Mouse (Mus musculus): ENCODE data around the gene Srgap2. TPM values are rescaled to one million over a fixed set of nuclear protein-coding genes. Genes with fewer than 3 reads are reported as not detected.

The Srgap2 gene
- polyA plus RNA-seq, 1 experiment from 2014 or later = 35.1 TPM

DNA sequence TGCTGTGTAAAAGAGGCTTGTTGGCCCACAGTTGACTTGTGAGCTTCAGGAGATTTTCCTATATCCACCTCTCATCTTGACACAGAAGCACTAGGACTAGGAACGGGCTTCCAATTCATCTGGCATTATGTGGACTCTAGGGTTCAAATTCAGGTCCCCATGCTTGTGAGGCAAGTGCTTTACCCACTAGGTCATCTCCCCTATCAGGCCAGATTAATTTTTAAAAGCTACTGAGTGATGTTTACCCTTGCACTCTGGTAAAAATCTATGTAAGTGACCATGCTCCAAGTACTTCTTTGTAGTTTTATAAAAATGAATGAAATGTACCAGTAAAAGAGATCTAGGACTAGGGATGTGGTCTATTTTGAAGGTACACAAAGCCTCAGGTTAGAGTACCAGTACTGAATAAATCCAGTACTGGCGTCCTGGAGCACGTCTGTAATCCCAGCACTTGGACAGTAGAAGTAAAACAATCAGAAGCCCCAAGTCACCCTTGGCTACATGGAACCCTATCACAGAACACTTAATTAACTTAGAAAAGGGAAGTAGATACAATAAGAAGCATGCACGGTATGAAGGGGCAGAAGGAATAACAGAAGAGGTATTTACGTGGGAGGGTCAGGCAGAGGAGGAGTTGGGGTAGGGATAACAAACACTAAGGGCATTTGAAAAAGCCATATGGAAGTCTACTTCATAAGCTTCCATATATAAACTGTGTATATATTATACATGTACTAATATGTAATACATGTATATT, 40.9 kb downstream of the Srgap2 start:
- no peak for ATAC-seq
- Histone ChIP-seq H3K36me3 (ENCODE audit: control insufficient read depth, insufficient read depth) (no peaks in the 10 kb centered on the region), H3K4me3 (replicated peaks; ENCODE audit: low read length) (no peak overlapping the region)

GRCm38 (mm10) chr1:131482242-131482641, 44.9 kb downstream of the Srgap2 start:
- peaks cover 12% of the 10 kb centered on the region for H3K4me1 ChIP-seq (replicated peaks; ENCODE audit: control insufficient read depth, insufficient read depth, low read length)
- H3K36me3 ChIP-seq (ENCODE audit: control insufficient read depth, insufficient read depth) = no peaks in the 10 kb centered on the region
- H3K9ac ChIP-seq (replicated peaks; ENCODE audit: low read depth, low read length) = no peak overlapping the region
- no peak overlapping the region for H3K4me2 ChIP-seq (ENCODE audit: low read length)
- ATAC-seq = no peak
- no peak overlapping the region for H3K27ac ChIP-seq (ENCODE audit: low read length)
- no peaks in the 10 kb centered on the region for H3K27me3 ChIP-seq (replicated peaks; ENCODE audit: control insufficient read depth, insufficient read depth, low read length)
- H3K4me3 ChIP-seq (replicated peaks; ENCODE audit: low read length) = no peak overlapping the region
- H3K9me3 ChIP-seq (ENCODE audit: control insufficient read depth, low read length) = no peaks in the 10 kb centered on the region
- 85% methylated on average over 3 of the region's 3 CpGs for WGBS

More for the DNA sequence above, 40.9 kb downstream of the Srgap2 start:
- H3K4me2 ChIP-seq (ENCODE audit: low read length) = no peak overlapping the region
- 64% methylated on average over 5 of the region's 5 CpGs for WGBS
- H3K4me1 ChIP-seq (replicated peaks; ENCODE audit: control insufficient read depth, insufficient read depth, low read length) = peaks cover 14% of the 10 kb centered on the region
- no peak overlapping the region for H3K27ac ChIP-seq (ENCODE audit: low read length)
- H3K9ac ChIP-seq (replicated peaks; ENCODE audit: low read depth, low read length) = no peak overlapping the region
- no peaks in the 10 kb centered on the region for H3K27me3 ChIP-seq (replicated peaks; ENCODE audit: control insufficient read depth, insufficient read depth, low read length)
- H3K9me3 ChIP-seq (ENCODE audit: control insufficient read depth, low read length) = no peaks in the 10 kb centered on the region

- ATAC-seq = no peak
- Histone ChIP-seq H3K27ac (ENCODE audit: low read length) (no peak overlapping the region), H3K4me3 (replicated peaks; ENCODE audit: low read length) (no peak overlapping the region), H3K9me3 (ENCODE audit: control insufficient read depth, low read length) (no peaks in the 10 kb centered on the region), H3K36me3 (ENCODE audit: control insufficient read depth, insufficient read depth) (no peaks in the 10 kb centered on the region), H3K27me3 (replicated peaks; ENCODE audit: control insufficient read depth, insufficient read depth, low read length) (no peaks in the 10 kb centered on the region), H3K9ac (replicated peaks; ENCODE audit: low read depth, low read length) (no peak overlapping the region), H3K4me1 (replicated peaks; ENCODE audit: control insufficient read depth, insufficient read depth, low read length) (peaks cover 10% of the 10 kb centered on the region), H3K4me2 (ENCODE audit: low read length) (no peak overlapping the region)
These were observed 45.8 kb downstream of the Srgap2 start for GRCm38 (mm10) chr1:131481391-131481790.

GRCm38 (mm10) chr1:131478770-131479305, 48.3 kb downstream of the Srgap2 start:
- Histone ChIP-seq H3K4me1 (replicated peaks; ENCODE audit: control insufficient read depth, insufficient read depth, low read length) (peaks cover 10% of the 10 kb centered on the region), H3K4me3 (replicated peaks; ENCODE audit: low read length) (no peak overlapping the region), H3K9me3 (ENCODE audit: control insufficient read depth, low read length) (no peaks in the 10 kb centered on the region), H3K36me3 (ENCODE audit: control insufficient read depth, insufficient read depth) (no peaks in the 10 kb centered on the region), H3K4me2 (ENCODE audit: low read length) (no peak overlapping the region), H3K27ac (ENCODE audit: low read length) (no peak overlapping the region), H3K9ac (replicated peaks; ENCODE audit: low read depth, low read length) (no peak overlapping the region), H3K27me3 (replicated peaks; ENCODE audit: control insufficient read depth, insufficient read depth, low read length) (no peaks in the 10 kb centered on the region)
- ATAC-seq = no peak
- WGBS = 12% methylated on average over 2 of the region's 2 CpGs

GRCm38 (mm10) chr1:131475306-131475705, 51.8 kb downstream of the Srgap2 start:
- no peak overlapping the region for H3K4me2 ChIP-seq (ENCODE audit: low read length)
- H3K27me3 ChIP-seq (replicated peaks; ENCODE audit: control insufficient read depth, insufficient read depth, low read length) = no peaks in the 10 kb centered on the region
- no peak overlapping the region for H3K27ac ChIP-seq (ENCODE audit: low read length)
- H3K36me3 ChIP-seq (ENCODE audit: control insufficient read depth, insufficient read depth) = no peaks in the 10 kb centered on the region
- no peak overlapping the region for H3K4me3 ChIP-seq (replicated peaks; ENCODE audit: low read length)
- H3K4me1 ChIP-seq (replicated peaks; ENCODE audit: control insufficient read depth, insufficient read depth, low read length) = peaks cover 3% of the 10 kb centered on the region; the same call in 1 of the 2 replicates
- no peaks in the 10 kb centered on the region for H3K9me3 ChIP-seq (ENCODE audit: control insufficient read depth, low read length)
- no peak overlapping the region for H3K9ac ChIP-seq (replicated peaks; ENCODE audit: low read depth, low read length)
- no peak for ATAC-seq

DNA sequence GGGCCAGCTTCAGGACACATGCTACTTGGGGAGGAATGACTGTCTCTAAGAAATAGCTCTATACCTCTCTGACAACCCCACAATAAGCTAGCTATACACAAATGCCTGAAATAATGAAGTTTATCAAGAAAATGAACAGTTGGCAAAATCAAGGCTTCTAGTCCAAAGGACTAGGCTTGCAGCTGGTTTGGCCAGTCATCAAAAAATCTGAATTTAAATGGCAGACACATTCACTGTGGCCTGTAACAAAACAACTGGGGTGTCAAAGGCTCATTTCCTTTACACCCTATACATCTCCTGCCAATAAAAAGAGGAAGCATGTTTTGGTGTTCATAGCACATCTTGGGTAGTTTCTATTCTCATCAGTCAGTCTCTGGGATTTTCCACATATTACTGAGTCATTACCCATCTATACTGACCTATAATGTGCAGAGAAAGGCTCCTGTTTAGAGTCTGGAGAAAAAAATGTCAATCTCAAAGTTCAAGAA, 53.5 kb downstream of the Srgap2 start:
- Histone ChIP-seq H3K36me3 (ENCODE audit: control insufficient read depth, insufficient read depth) (no peaks in the 10 kb centered on the region), H3K4me3 (replicated peaks; ENCODE audit: low read length) (no peak overlapping the region), H3K4me1 (replicated peaks; ENCODE audit: control insufficient read depth, insufficient read depth, low read length) (peaks cover 3% of the 10 kb centered on the region; the same call in 1 of the 2 replicates), H3K4me2 (ENCODE audit: low read length) (no peak overlapping the region), H3K9me3 (ENCODE audit: control insufficient read depth, low read length) (no peaks in the 10 kb centered on the region), H3K27me3 (replicated peaks; ENCODE audit: control insufficient read depth, insufficient read depth, low read length) (no peaks in the 10 kb centered on the region), H3K9ac (replicated peaks; ENCODE audit: low read depth, low read length) (no peak overlapping the region), H3K27ac (ENCODE audit: low read length) (peak overlapping the region; percentile 50; the same call in 1 of the 2 replicates)
- ATAC-seq = peak; percentile 82

GRCm38 (mm10) chr1:131470597-131470996, 56.6 kb downstream of the Srgap2 start:
- no peaks in the 10 kb centered on the region for H3K27me3 ChIP-seq (replicated peaks; ENCODE audit: control insufficient read depth, insufficient read depth, low read length)
- ATAC-seq = no peak
- H3K4me3 ChIP-seq (replicated peaks; ENCODE audit: low read length) = no peak overlapping the region
- no peaks in the 10 kb centered on the region for H3K36me3 ChIP-seq (ENCODE audit: control insufficient read depth, insufficient read depth)
- H3K4me1 ChIP-seq (replicated peaks; ENCODE audit: control insufficient read depth, insufficient read depth, low read length) = peaks cover 6% of the 10 kb centered on the region; the same call in 1 of the 2 replicates
- H3K27ac ChIP-seq (ENCODE audit: low read length) = no peak overlapping the region
- WGBS = 92% methylated on average over 1 of the region's 1 CpGs
- no peaks in the 10 kb centered on the region for H3K9me3 ChIP-seq (ENCODE audit: control insufficient read depth, low read length)
- no peak overlapping the region for H3K9ac ChIP-seq (replicated peaks; ENCODE audit: low read depth, low read length)
- no peak overlapping the region for H3K4me2 ChIP-seq (ENCODE audit: low read length)

GRCm38 (mm10) chr1:131465855-131466254, 61.3 kb downstream of the Srgap2 start:
- no peak for ATAC-seq
- no peaks in the 10 kb centered on the region for H3K27me3 ChIP-seq (replicated peaks; ENCODE audit: control insufficient read depth, insufficient read depth, low read length)
- H3K9me3 ChIP-seq (ENCODE audit: control insufficient read depth, low read length) = no peaks in the 10 kb centered on the region
- H3K27ac ChIP-seq (ENCODE audit: low read length) = no peak overlapping the region
- no peak overlapping the region for H3K4me2 ChIP-seq (ENCODE audit: low read length)
- no peaks in the 10 kb centered on the region for H3K36me3 ChIP-seq (ENCODE audit: control insufficient read depth, insufficient read depth)
- H3K9ac ChIP-seq (replicated peaks; ENCODE audit: low read depth, low read length) = no peak overlapping the region
- peaks cover 13% of the 10 kb centered on the region for H3K4me1 ChIP-seq (replicated peaks; ENCODE audit: control insufficient read depth, insufficient read depth, low read length)
- 91% methylated on average over 4 of the region's 4 CpGs for WGBS
- H3K4me3 ChIP-seq (replicated peaks; ENCODE audit: low read length) = no peak overlapping the region

DNA sequence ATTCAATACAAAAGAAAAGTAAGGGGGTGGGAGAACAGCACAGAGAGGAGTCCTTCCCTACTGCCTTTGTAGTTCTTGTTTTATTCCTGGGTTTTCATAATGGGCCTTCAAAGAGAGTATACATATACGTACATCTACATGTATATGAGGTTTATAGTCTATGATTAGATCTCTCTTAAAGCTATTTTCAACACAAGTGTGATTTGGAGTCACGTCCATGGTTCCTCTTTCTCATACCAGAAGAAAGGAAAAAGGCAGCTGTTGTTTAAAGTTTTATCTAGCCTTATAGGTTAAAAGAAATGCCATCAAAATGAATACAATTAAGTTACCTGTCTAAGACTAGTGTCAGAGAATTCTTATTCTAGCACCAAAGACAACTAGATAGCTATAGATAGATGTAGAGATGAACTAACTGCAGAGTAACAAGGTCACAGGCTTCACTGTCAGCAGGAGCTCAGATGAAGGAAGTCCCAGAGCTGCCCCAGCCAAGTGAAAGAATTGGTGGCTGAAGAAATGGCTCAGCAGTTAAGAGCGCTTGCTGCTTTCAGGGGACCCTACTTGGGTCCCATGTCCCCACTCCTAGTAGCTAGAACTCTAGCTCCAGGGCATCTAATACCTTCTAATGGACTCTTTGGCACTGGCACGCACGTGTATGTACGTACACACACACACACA, 63.1 kb downstream of the Srgap2 start:
- Histone ChIP-seq H3K4me2 (ENCODE audit: low read length) (no peak overlapping the region), H3K27ac (ENCODE audit: low read length) (no peak overlapping the region), H3K36me3 (ENCODE audit: control insufficient read depth, insufficient read depth) (no peaks in the 10 kb centered on the region), H3K4me3 (replicated peaks; ENCODE audit: low read length) (no peak overlapping the region), H3K27me3 (replicated peaks; ENCODE audit: control insufficient read depth, insufficient read depth, low read length) (no peaks in the 10 kb centered on the region), H3K9ac (replicated peaks; ENCODE audit: low read depth, low read length) (no peak overlapping the region), H3K9me3 (ENCODE audit: control insufficient read depth, low read length) (no peaks in the 10 kb centered on the region), H3K4me1 (replicated peaks; ENCODE audit: control insufficient read depth, insufficient read depth, low read length) (peaks cover 18% of the 10 kb centered on the region)
- WGBS = 92% methylated on average over 6 of the region's 6 CpGs
- ATAC-seq = no peak
